Mouse (Mus musculus): ENCODE data around the gene Pklr. TPM values are rescaled to one million over a fixed set of nuclear protein-coding genes. Genes with fewer than 3 reads are reported as not detected.
"Not testable (repeated sequence)": the region's sequence is repeated elsewhere in the genome, so short reads cannot be mapped to it uniquely, and the experiment has no call there.

The Pklr gene
- total RNA-seq, 2 experiments from 2014 or later, result 11.2 to 24.5 TPM

DNA sequence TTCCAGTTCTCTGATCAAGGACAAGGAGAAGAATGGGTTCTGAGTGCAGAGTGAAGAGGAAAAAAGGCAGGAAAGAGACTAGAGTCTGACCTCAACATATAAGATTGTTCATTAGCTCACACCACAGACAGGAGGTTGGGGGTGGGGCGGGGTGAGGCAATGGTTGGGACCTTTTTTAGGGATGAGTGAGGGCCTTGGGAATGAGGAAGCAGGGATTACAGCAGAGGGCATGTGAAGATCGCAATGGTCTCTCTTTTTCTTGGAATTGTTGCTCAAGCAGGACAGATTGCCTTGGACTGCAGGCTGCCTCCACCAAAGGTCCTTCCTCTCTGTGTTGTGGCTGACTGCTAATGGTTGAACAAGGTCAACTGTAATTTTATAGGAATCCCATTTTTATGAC is 12.6 kb upstream of the Pklr start:
- DNase-seq (ENCODE audit: low spot score in 2 of 2), result no peak

DNA sequence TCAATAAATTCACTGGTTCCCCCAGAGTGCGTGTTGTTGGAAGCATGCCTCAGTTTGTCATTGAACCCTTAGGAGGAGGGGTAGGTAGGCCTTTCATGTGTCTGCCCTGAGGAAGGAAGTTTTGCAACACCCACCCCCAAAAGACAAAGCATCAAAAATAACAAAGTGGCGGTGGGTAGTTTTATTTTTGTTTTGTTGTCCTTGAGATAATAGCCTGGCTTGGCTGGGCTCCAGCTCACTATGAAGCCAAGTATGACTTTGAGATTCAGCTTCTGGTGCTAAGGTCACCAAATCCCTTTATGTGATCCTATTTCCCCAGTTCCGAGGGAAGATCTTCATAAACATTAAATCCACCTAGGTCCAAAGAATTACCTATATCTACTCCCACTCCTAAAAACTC is 11.7 kb upstream of the Pklr start:
- no peak for DNase-seq (ENCODE audit: low spot score in 2 of 2)

DNA sequence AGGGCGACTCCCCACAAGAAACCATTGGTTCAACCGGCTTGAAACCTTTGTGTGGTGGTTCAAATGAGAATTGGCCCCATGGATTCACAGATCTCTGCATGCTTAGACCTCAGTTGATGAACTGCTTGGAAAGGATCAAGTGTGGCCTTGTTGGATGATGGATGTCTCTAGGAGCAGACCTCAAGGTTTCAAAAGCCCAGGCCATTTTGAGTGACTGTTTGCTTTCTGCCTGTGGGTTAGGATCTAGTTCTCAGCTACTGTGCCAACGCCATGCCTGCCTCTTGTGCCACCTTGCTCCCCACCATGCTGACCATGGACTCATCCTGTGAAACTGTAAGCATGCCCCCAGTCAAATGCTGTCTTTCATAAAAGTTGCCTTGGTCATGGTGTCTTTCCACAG is 10.0 kb upstream of the Pklr start:
- no peak for DNase-seq (ENCODE audit: low spot score in 2 of 2)

DNA sequence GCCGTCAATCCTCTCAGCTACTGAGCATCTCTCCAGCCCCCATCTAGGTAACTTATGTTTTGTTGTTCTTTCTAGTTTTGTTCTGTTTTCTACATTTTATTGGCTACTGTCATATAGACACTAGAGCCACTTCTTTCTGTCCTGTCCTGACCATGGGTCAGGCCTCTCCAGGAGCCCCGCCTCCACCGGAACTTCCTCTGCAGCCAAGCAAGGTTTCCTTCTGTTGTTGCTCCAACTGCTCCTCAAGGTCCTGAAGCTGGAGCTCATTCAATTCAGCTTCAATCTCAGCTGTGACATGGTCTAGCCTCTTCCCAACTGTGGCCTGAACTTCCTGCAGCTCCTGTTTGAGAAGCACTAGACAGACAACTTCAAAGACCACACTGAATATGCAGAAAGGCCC is 6.0 kb upstream of the Pklr start:
- DNase-seq (ENCODE audit: low spot score in 2 of 2), result no peak

DNA sequence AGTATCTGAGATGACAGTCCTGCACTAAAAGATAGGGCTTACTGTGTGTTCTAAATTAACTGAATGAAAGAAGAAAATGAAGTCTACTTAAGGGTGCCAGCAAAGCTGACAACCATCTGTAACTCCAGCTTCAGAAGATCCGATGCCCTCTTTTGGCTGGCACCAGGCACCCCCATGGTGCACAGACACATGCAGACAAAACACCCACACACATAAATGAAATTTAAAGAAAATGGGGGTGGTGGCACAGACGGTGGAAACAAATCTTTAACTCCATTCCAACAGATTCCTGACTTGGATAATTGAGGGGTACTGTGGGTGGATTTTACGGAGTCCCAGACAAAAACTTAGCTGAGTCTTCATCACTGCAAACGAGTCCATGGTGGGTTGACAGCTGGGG is 4.1 kb upstream of the Pklr start:
- no peak for DNase-seq (ENCODE audit: low spot score in 2 of 2)

DNA sequence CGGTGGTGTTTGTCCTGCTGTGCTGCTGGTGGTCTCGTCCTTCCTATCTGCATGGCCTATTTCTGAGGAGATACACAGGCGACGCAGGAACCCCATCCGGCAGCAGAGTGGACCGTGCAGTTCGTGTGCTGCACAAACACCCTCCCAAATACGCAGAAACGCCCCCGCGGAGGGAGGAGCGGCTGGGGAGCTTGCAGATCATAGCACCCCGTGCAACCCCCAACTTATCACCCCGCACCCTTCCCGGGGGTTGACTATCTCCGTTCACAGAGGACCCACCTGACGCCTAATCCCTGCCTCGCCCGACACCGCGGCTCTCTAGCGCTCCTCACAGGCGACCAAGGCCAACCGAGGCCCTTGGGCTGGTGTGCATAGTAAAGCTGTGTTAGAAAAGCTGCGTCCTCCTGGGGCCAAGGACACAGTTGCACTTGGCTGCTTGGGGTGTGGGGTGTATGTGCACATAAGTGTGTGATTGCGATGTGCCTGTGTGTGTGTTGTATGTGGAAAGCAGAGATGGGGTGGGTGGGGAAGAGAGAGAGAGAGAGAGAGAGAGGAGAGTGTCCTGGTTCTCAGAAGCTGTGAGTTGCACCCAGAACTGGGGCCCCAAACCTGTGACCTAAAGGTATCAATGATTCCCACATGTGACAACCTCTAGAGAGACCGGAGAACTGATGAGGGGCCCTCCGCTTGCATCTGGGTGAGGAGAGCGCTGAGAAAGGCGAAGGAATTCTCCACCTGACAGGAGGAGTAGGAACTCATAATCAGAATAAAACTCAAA is 3.5 kb upstream of the Pklr start:
- peak in 1 of 2 experiments; percentile 50 for DNase-seq (ENCODE audit: low spot score in 2 of 2)

DNA sequence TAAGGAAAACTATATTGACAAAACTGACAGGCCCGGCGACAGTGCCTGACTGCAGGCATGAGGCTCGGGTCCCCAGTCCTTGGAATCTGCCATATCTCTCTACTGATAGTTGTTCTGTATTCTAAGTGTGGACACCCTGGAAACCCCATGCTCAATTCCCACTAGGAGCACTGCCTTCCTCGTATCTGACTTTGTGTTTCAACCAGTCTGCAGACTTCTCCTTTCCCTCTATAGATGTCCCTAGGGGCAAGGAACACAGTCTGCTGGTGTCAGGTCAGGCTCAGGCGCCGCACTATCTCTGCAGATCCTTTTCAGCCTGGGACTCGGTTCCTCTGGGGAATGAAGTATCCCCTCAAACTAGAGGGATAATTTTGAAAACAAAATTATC is 2.9 kb upstream of the Pklr start:
- no peak for DNase-seq (ENCODE audit: low spot score in 2 of 2)

DNA sequence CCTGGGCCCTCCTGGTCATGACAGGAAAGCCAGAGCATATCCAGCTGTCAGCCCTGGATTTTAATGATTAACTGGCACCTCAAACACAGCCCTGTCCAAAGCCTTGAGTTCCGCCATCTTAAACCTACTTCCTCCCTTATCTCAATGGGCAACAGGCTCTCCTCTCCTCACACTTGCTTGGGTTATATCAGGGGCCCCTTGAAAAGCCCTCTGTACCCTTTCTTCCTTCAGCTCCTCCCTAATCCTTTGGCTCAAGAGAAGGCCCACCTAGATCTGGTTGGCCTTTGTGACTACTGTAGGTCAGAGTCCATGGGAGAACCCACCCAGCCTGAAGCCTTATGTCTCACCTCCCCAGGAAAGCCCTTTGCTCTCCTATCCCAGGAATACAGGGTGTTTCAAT is 2.2 kb upstream of the Pklr start:
- DNase-seq (ENCODE audit: low spot score in 2 of 2), result no peak

DNA sequence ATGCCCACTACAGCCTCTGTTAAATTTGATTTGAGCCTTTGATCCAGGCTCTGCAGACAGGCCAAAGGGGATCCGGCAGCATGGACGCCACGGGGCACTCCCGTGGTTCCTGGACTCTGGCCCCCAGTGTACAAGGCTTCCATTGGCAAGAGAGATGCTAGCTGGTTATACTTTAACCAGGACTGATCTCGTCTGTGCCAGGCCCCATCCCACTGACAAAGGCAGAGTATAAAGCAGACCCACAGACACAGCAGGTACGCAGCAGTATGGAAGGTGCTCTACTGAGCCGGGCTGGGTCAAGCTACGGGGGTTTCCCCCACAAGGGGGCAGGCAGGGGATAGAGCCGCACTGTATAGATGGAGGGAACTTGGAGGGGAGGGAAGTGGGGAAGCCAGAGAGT is 423 bp downstream of the Pklr start:
- no peak for DNase-seq (ENCODE audit: low spot score in 2 of 2)

DNA sequence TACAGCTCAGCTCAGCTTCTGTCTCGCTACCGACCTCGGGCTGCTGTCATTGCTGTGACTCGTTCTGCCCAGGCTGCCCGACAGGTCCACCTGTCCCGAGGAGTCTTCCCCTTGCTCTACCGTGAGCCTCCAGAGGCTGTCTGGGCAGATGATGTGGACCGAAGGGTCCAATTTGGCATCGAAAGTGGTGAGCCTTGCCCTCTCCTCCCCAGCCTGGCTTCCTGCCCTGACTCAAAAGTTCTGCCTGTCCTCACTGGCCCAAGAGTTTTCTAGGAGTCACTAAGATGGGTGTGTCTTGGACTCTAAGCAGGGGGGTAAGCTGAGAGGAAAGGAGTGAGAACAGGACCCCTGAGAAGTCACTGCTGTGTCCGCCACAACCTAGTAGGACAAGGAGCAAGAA is 8.9 kb downstream of the Pklr start:
- DNase-seq (ENCODE audit: low spot score in 2 of 2), result no peak

DNA sequence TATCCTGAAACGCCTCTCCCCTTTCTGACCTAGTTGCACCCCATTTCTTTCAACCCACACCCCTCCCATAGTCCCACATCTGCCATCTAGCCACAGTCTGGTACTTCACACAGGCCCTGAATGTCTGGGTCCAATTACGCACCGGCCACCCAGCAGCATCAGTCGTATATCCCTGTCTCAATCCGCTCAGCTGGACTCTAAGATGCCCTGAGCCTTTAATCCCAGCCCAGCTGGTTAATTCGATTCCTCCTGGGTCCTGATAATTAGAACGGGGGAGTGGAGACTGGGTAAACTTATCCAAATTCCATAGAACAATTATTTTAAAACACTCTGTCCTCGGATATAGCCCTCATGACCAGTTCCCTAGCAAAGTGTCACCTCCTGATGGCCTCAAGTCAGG is 9.6 kb downstream of the Pklr start:
- no peak for DNase-seq (ENCODE audit: low spot score in 2 of 2)

DNA sequence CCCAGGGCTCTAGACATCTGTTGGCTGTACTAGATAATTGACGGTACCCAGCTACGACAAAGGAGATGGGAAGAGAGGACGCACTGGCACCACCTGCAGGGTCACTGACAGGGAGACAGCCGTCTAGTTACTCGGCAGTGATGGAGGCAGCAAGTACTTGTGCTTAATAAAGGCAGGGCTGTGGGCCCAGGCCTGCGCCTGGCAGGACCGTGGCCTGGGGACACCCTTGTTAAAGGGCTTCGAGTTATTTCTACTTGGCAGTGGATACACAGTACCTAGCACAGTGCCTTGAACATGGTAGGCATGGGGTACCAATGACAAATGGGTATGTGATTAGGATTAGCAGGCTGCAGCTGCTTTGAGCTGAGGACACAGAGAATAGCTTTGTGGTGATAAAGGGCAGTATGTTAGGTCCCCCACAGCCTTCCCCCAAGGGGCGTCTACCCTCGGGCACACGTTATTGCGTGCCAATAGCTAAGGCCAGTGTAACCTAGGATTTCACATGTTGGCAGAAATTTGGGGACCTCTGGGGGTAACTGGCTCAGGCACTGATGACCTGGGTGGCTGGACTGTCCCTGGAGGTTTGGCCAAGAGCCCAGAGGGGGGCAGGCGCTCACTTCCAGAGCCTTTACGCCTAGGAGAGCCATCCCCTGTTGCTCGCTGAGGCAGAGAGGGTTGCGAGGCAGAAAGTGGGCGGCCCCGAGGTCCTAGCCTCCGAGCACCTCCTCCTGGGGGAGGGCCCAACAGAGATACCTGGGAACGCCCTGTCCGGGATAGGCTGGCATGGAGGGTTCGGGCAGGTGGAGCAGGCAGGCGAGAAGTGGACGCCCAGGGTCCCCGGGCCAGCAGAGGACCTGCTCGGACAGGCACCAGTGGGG is 11.4 kb downstream of the Pklr start:
- DNase-seq (ENCODE audit: low spot score in 2 of 2), result no peak

DNA sequence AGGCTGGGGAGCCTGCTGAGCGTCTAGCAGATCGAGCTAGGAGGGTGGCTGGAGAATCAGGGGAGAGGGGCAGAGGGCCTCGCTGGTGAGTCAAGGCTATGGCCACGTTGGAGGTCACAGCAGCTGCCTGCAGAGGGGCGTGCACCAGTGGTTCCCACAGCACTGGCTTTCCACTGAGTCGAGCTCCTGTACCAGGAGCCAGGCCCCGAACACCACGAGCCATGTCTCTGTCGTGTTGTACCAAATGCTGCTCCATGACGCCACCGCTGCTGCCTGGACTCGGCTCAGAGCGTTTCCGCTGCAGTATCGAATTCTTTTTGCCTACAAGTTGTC is 12.0 kb downstream of the Pklr start:
- no peak for DNase-seq (ENCODE audit: low spot score in 2 of 2)

DNA sequence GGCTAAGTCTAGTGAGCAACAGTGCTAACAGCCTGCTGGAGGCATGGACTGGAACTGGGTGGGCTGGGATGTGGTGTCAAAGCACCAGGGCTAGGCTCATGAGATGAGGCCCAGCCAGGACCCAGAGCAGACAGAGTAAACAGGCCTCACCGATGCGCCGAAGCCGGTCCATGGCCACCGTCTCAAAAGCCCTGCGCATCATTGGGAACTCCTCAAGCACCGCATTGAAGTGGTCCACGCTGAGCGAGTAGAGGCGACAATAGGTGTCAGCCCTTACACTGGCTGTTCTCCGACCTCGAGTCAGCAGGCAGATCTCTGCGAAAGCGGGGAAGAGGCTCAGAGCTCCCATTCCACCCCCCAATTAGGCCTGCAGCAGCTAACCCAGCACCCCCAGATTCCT is 12.6 kb downstream of the Pklr start:
- no peak for DNase-seq (ENCODE audit: low spot score in 2 of 2)

DNA sequence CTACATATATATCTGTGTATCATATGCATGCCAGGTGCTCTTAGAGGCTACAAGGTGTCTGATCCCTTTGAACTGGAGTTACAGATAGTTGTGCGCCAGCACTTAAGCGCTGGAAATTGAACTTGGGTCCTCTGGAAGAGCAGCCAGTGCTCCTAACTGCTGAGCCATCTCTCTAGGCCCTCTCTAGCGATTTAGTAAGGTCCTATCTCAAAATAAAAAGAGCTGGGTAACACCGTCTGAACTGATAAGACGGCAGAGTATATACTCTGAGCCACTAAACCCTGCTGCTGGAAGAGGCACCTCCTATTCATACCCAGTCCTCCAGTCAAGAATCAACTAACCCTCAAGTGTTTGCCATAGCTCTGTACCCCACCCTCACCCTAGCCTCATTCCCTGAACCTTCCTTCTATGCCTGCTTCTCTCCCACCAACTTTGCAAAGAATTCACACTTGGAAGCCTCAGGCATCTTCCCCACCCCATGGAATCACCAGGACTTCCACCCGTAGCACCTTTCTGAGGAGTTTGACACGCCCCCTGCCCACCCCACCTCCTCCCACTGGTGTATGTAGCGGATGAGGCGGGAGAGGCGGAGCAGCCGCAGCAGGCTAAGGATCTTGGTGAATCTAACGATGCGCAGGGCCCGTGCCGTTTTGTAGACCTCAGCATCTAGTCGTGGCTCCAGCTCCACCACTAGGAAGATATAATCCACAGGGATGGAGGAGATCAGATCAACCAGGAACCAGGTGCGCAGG is 16.3 kb downstream of the Pklr start:
- no peak for DNase-seq (ENCODE audit: low spot score in 2 of 2)

DNA sequence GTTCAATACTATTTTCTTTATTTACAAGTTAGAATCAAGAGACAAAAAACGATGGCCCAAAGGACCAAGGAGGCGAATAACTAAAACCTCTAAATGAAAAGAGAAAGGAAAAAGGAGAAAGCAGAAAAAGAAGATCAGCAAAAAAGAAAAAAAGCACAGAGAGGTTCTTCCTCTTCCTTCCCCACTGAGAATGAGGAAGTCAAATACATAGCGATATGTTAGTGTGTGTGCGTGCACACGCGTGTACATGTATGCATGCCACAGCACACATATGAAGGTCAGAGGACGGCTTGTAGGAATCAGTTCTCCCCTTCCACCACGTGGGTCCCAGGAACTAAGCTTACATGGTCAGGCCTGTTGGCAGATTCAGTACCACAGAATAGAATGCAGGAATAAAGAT is 21.0 kb downstream of the Pklr start:
- DNase-seq (ENCODE audit: low spot score in 2 of 2), result no peak

DNA sequence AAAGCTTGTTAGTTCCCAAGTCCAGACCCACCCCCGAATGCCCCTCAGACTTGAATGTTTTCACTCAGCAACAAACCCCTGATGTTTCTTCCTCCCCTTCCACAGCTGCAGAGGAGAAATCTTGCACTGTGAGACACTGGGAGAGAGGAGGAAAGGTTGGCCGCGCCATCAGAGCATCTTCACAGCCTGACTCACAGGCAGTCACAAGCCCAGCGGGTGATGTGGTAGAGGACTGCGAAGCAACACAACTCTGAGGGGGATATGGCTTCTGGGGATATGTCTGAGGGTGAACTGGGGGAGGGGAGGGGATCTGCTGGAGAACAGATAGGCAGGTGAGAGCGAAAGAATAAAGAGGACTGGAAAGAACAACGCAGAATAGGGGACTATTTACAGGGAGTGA is 22.7 kb downstream of the Pklr start:
- no peak for DNase-seq (ENCODE audit: low spot score in 2 of 2)

DNA sequence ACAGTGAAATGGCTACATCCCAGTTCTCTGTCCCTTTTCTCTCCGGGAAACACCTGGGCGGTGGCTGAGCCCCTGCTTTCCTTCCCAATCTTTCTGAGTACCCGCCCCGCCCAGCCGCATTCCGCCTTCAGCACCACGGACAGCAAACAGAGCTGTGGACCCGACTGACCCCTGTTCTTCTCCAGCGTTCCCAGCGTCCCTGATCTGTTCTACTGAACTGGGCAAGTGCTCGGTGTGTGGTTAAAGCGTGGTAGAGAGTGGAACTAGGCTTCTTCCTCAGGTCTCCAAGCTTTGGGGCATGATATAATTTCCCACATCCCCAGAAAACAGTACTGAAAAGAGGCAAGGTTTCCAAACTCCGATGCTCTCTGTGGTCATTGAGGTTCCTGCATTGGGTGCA is 23.3 kb downstream of the Pklr start:
- peak; percentile 47 to 52 for DNase-seq (ENCODE audit: low spot score in 2 of 2)

DNA sequence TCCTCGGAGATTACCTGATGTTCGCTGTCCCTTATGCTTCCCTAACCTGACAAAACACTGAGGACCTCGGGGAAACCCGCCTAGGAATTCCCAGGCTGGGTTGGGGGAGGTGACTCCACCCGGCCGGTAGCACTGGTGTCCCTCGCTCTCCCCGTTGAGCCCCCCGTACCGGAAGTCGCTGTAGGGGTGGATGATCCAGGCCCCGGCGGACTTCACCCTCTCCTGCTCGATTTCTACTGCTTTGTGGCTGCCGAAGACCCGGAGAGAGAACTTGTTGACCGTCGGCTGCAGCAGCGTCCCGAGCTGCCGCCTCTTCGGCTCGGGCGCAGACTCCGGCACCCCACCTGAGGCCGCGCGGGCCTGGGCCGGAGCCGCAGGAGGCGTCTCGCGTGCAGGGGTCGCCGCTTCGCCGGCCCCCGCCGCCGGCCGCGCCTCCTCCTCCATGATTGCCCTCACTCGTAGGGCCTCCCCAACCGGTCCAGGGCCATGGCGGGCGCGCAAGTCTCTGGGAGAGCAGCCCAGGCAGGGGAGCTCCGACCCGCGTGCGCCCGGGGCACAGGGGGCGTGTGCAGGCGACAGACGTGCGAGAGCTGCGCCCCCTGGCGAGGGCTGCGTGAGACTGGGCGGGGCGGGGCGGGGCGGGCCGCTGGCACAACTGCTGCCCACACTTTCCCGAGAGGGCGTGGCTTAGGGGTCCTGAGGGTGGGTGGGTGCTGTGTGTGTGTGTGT is 23.8 kb downstream of the Pklr start, which contains the start of gene Hcn3:
Hcn3 (minus strand) TSS at position 581 of the 729 bp plus-strand sequence.
- DNase-seq (ENCODE audit: low spot score in 2 of 2), result peak; percentile 40 to 45

DNA sequence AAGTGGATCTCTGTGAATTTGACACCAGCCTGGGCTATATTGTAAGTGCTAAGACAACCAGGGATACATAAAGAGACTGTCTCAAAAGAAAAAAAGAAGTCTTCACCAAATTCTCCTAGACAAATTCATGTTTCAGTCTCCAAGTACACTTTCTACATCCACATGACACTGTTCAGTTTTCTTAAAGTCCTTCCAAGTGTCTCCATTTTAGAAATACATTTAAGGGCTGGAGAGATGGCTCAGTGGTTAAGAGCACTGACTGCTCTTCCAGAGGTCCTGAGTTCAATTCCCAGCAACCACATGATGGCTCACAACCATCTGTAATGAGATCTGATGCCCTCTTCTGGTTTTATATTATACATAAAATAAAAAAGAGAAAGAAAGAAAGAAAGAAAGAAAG is 25.3 kb downstream of the Pklr start:
- not testable (repeated sequence) for DNase-seq (ENCODE audit: low spot score in 2 of 2)

DNA sequence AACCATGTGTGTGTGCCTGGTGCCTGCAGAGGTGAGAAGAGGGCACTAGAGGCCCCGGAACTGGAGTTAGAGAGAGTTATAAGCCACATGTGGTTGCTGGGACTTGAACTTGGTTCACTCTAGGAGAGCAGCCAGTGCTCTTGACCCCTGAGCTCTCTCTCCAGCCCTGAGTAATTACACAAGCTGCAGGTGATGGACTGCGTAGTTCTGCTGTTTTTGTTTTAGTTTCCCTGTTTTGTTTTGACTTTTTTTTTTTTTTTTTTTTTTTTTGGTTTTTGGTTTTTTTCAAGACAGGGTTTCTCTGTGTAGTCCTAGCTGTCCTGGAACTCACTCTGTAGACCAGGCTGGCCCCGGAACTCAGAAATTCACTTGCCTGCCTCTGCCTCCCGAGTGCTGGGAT is 25.8 kb downstream of the Pklr start:
- no peak for DNase-seq (ENCODE audit: low spot score in 2 of 2)

All from adrenal gland, postnatal 4 days (tissue).